ENCODE assay signal across 14 mouse cellular contexts in genomic region chr5:146625635-146626311, GRCm38 (mm10). TPM values are rescaled to one million over a fixed set of nuclear protein-coding genes. Genes with fewer than 3 reads are reported as not detected.
DNase-seq lines count a peak whose midpoint lies in the region; ATAC-seq lines count a peak whose summit lies in the region.
"Had no signal": no experiment of that assay in that cellular context is flagged by ENCODE, and none has a peak within 500 bp of the region (broad histone marks: within the 10 kb centered on the region; RNA-seq: fewer than 3 reads in every experiment).

No protein-coding gene starts in this region.

- H3K4me2 ChIP-seq in midbrain, embryonic 14.5 days (ENCODE audit: low read length): no peak overlapping the region
- H3K4me2 ChIP-seq in midbrain, embryonic 11.5 days: no peak overlapping the region
- H3K4me2 ChIP-seq: midbrain, embryonic 12.5 days had no signal

- H3K27ac ChIP-seq in midbrain, embryonic 14.5 days (replicated peaks; ENCODE audit: low read depth, low read length): no peak overlapping the region
- no peak overlapping the region for H3K27ac ChIP-seq in midbrain, embryonic 11.5 days (ENCODE audit: low read depth, low read length)
- H3K27ac ChIP-seq: heart, adult 2 months; midbrain, embryonic 12.5 days had no signal

- H3K9ac ChIP-seq in midbrain, embryonic 14.5 days (replicated peaks; ENCODE audit: low read length): no peak overlapping the region
- H3K9ac ChIP-seq in midbrain, embryonic 11.5 days (ENCODE audit: low read length): no peak overlapping the region
- H3K9ac ChIP-seq: midbrain, embryonic 12.5 days had no signal

- H3K36me3 ChIP-seq in midbrain, embryonic 14.5 days (ENCODE audit: control insufficient read depth, insufficient read depth, low read length): no peaks in the 10 kb centered on the region
- no peaks in the 10 kb centered on the region for H3K36me3 ChIP-seq in midbrain, embryonic 11.5 days (ENCODE audit: control insufficient read depth, insufficient read depth, low read length)
- H3K36me3 ChIP-seq: midbrain, embryonic 12.5 days had no signal

- no peaks in the 10 kb centered on the region for H3K9me3 ChIP-seq in midbrain, embryonic 14.5 days (ENCODE audit: control insufficient read depth, low read length)
- H3K9me3 ChIP-seq in midbrain, embryonic 11.5 days (ENCODE audit: control insufficient read depth, low read length): no peaks in the 10 kb centered on the region
- H3K9me3 ChIP-seq: midbrain, embryonic 12.5 days had no signal

- DNase-seq in midbrain, embryonic 14.5 days: peak; percentile 58
- DNase-seq in midbrain, embryonic 11.5 days (ENCODE audit: low spot score, missing footprints): no peak
- DNase-seq in frontal cortex, adult 2 months (ENCODE audit: extremely low spot score in 1 of 2, low spot score in 1 of 2): peak; percentile 72 to 76
- DNase-seq in left cerebral cortex, adult 9 months (ENCODE audit: low spot score in 2 of 2): peak; percentile 59 to 82
- DNase-seq in telencephalon, adult 2 months (ENCODE audit: low read depth, low spot score): peak; percentile 89
- no peak for DNase-seq in lung, postnatal 25 days (ENCODE audit: low spot score)
- DNase-seq in heart, adult 8-10 months (ENCODE audit: low spot score): no peak
- DNase-seq: heart, adult 2 months; kidney, postnatal 4 days; lung, adult 2 months; retina, postnatal 1 day had no signal

- no peaks in the 10 kb centered on the region for H3K4me1 ChIP-seq in midbrain, embryonic 14.5 days (ENCODE audit: control insufficient read depth, insufficient read depth, low read length)
- H3K4me1 ChIP-seq in midbrain, embryonic 11.5 days (ENCODE audit: control insufficient read depth, insufficient read depth, low read length): no peaks in the 10 kb centered on the region
- H3K4me1 ChIP-seq: midbrain, embryonic 12.5 days had no signal

- no peak overlapping the region for H3K4me3 ChIP-seq in midbrain, embryonic 14.5 days (replicated peaks; ENCODE audit: low read depth, low read length)
- H3K4me3 ChIP-seq in midbrain, embryonic 11.5 days (ENCODE audit: low read depth, low read length): no peak overlapping the region
- H3K4me3 ChIP-seq: heart, adult 2 months; midbrain, embryonic 12.5 days had no signal

- 68% methylated on average over 6 of the region's 6 CpGs for WGBS in midbrain, embryonic 14.5 days
- 67% methylated on average over 6 of the region's 6 CpGs for WGBS in midbrain, embryonic 11.5 days

- H3K27me3 ChIP-seq in midbrain, embryonic 14.5 days (ENCODE audit: control insufficient read depth, insufficient read depth, low read length): no peaks in the 10 kb centered on the region
- H3K27me3 ChIP-seq in midbrain, embryonic 11.5 days (ENCODE audit: control insufficient read depth, insufficient read depth, low read length): no peaks in the 10 kb centered on the region
- H3K27me3 ChIP-seq: midbrain, embryonic 12.5 days had no signal

- ATAC-seq in midbrain, embryonic 14.5 days (ENCODE audit: low FRiP score, low TSS enrichment): no peak
- no peak for ATAC-seq in midbrain, embryonic 11.5 days (ENCODE audit: low FRiP score)
- ATAC-seq: hindbrain, embryonic 16.5 days had no signal

RNA-seq across cellular contexts. Expression of gene Gpr12, which starts 40.7 kb away (rescaled TPM):
- 13.4 and 22.6 TPM in 2 replicates for polyA plus RNA-seq in midbrain, embryonic 14.5 days (2014; fragmentation: Nextera tagmentation; extraction: Ambion mirVana)
- 0.36 and 0.39 TPM in 2 replicates for polyA plus RNA-seq in midbrain, embryonic 11.5 days (2014; fragmentation: Nextera tagmentation; extraction: Ambion mirVana)
- polyA plus RNA-seq in frontal cortex, adult 2 months (2012; rRNA removed): 26.7 and 27.5 TPM in 2 replicates
- not detected for total RNA-seq in heart, adult 8-10 months (2022)
- total RNA-seq: heart, adult 2 months had no signal
- polyA plus RNA-seq: lung, adult 2 months; testis, adult 2 months had no signal

Comparison
In these comparisons a context has a peak if more than half of its experiments do, and no peak if none do; other contexts are left out.
1. DNase-seq: peak in midbrain, embryonic 14.5 days (single experiment), frontal cortex, adult 2 months (2 of 2), left cerebral cortex, adult 9 months (2 of 2) and telencephalon, adult 2 months (single experiment); none in midbrain, embryonic 11.5 days (single experiment), lung, postnatal 25 days (single experiment) and heart, adult 8-10 months (single experiment).
2. RNA of gene Gpr12, which starts 40.7 kb away (polyA plus RNA-seq): 26.7 to 27.5 TPM in frontal cortex, adult 2 months and 13.4 to 22.6 TPM in midbrain, embryonic 14.5 days; 0.36 to 0.39 TPM in midbrain, embryonic 11.5 days; every median in the first group is over 10 times any median in the second.